Mouse (Mus musculus) layer of hippocampus, postnatal 25 days (tissue): ENCODE results near the gene C2cd4a. TPM values are rescaled to one million over a fixed set of nuclear protein-coding genes. Genes with fewer than 3 reads are reported as not detected.

Experiments used
- DNase-seq, 2 experiments: peaks; one replicate each; pipeline ENCODE4 v3.0.0; 2022; ENCODE audit warnings: mixed read lengths in 2 of 2, low spot score in 1 of 2; ENCODE audit errors: extremely low spot score in 1 of 2
- total RNA-seq, 2 experiments: library from RNA; stranded (reverse); gene quantifications; 2 replicates each; pipeline ENCODE4 v1.2.3; 2021

C2cd4a gene
- total RNA-seq: 1 to 10 TPM; 2.1 to 2.2 TPM

DNA sequence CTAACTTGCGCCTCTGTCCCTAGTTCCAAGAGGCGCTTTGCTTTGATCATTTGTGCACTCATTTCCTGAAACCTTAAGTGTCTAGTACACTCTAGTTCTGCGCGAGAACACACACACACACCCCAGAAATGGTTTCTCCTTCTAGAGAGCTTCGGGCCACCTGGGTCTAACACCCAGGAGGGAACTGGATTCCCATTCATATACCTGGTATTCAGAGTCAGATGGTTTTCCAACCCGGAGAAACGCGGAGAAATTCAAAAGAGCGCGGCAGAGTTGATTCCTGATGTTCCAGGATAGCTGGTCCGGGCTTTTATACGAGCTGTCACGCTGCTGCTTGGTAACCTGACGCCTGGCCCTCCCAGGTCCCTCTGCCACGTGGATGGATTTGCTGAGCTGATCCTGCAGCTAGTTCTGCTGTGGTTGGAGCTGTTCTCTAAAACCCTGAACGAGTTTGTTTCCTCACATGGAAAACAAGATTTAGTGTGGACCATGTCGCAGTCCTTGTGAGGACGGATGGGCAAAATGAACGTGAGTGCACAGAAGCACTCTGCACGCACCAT lies at the start of gene C2cd4a:
Gene C2cd4a, minus strand, starts transcription at position 285 of the 560 bp plus-strand sequence.
- DNase-seq: no peak

DNA sequence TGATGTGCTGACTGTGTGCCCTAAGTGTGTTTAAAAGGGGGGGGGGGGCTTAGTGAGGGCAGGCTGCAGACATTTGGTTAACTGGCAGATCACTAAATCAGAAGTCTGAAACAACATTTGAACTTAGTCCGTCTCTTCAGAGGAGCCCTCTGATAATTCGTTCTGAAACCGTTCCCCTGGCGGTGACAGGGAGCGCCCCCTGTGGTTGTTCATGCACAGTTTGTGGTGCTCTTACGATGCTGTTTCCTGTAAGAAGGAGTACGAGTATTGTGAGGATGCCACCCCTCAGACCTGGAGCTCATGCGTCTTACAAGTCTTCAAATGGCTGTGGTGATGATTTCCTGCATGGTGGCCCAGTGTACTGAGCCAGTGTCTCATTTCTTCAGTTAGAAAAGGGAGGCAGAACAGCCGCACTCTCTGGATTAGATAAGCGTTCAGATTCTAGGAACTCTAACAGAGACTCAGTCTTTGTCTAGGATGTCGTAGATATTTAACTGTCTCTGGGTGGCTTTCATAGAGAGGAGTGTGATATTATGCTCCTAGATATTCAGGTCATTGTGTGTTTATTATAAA lies 46.2 kb upstream of the C2cd4a start:
- no peak for DNase-seq

DNA sequence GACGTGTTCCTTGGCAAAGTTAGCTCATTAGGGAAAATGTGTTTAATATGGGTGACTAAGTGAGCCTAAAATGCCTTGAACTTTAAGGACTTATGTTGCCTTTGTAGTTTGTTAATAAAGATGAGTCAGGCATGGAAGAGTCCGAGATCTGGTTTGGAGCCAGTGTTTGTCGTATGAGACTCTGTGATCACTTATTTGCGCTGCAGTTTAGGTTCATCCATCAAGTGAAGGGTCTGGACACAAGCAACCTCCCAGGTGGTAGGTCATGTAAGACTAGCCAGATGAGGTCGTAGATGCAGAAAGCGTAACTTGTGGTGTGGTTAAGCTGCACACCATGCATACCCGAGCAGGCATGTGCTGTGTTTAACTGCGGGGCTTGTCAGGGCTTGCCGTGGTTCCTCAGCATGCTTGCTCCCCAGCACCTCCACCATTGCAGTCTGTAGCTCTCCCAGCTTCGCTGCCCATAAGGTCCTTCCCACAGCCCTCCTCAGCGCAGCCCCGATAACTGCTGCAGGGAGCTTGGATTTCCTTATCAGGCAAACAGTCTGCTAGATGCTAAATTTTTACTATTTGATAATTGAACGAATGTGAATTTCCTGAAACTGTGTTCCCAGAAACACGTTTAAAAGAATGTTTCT lies 45.1 kb upstream of the C2cd4a start:
- no peak for DNase-seq

- DNase-seq: peak in 1 of 2 experiments; percentile 20
Observed at GRCm38 (mm10) chr9:67875337-67875736, 43.2 kb upstream of the C2cd4a start.

GRCm38 (mm10) chr9:67874522-67875222 lies 42.5 kb upstream of the C2cd4a start:
- DNase-seq: no peak

DNA sequence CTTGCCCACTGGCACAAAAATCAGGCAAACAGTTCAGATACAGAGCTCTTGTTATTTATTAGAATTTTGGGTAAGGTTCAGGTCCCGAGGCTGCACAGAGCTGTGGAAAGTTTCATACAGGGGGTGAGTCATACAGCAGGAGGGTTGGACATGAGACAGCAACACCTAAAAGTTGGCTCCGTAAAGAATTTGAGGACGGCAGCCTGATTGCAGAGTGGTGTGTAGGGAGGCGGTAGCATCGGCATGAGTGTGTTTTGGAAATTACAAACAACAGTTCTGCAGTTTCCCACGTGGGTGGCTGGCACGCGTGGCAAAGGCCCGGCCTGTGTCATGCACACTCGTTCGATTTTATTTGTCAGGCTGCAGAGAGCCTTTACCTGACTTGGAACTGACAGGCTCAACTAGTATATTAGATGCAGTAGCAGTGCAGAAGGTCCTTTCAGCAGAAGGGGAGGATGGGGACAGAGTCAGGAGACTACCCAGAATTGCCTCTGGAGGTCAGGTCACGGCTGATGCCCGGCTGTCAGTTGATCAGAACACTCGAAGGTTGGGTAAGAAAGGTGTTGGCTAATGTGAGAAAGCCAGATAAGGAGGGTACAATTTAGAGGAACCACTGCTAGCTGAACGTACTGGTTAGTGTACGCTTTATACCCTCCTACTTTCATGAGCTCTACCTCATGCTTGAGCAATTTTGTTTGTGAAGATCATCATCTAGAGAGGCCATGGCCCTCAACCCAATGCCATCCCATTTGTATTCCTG lies 37.7 kb upstream of the C2cd4a start:
- no peak for DNase-seq

DNA sequence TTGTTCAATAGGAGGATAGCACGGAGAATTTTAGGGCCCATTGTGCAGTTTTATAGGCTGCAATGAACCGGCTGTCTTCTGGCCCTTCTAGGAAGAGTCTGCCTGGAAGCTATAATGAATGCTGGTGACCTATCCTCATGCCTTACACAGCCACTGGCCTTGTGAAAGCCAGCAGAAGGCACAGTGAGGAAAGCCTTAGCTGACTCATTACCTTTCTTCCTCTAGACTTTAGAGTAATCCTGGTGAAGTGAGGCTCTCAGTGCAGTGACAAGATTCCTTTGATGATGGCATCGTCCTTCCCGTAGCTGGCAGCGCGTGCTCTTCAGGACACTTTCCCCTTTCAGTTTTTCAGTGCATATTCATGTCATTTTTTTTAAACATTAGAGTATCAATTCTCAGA lies 35.3 kb upstream of the C2cd4a start:
- no peak for DNase-seq

DNA sequence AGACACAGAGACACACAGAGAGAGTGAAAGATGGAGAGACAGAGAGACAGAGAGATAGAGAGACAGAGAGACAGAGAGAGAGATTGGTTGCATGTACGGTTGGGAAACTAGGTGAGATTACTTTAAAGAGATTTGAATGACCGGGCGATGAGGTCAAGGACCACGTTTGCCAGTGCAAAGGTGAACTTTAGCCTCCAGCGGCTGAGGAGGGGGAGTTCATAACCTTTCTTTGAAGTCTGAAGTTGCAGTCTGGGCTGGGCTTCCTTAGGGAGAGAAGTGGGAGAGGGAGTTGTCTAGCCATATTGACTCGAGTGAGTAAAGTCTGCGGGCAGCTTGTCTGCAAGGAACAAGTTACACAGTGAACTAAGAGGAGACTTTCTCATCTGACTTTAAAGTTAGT lies 33.3 kb upstream of the C2cd4a start:
- no peak for DNase-seq

DNA sequence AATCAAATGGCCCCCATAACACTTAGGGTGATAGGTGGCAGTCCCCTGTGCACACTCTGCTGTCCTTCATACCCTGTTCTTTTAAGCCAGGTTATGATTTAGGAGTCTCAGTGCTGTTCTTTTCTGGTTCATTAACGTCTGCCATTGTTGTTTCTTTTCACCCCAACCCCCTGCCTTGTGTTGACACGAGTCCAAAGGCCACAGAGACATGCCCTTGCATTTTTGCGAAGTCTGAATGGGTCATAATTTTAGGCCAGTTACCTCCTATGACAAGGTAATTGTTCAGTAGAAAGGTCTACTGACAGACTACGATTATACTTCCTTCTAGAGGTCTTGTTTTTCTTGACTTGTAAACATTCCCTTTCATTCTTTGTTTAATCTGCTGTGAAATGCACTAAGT lies 31.9 kb upstream of the C2cd4a start:
- DNase-seq: no peak

DNA sequence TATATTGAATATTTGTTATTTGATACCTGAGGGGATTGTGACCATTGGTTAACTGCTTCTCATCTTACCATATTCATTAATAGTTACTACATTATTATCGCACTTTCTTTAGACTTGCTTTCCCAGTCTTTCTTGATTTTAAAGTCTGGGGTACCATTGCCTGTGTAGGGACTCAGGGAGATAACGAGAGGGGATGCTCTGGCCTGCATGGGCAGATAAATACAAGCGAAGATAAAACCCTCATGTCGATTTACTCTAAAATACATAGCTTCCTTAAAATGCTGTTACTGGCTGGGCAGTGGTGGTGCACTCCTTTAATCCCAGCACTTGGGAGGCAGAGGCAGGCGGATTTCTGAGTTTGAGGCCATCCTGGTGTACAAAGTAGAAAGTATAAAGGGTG lies 31.2 kb upstream of the C2cd4a start:
- no peak for DNase-seq

DNA sequence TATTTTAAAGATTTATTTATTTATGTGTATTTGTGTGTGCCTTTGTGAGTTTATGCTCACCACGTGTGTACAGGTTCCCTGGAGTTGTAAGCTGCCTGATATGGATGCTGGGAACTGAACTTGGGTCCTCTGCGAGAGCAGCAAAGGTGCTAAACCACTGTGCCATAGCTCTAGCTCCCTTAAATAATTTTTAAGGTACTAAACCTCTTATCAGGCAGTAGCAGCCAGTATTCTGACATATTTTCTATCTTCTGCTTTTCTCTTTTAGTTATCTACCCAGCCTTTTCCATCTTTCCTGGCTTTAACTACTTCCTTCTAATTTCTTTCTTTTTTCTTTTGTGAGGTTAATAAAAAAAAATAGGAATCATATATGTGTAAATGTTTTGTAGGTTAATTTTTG lies 28.1 kb upstream of the C2cd4a start:
- no peak for DNase-seq

DNA sequence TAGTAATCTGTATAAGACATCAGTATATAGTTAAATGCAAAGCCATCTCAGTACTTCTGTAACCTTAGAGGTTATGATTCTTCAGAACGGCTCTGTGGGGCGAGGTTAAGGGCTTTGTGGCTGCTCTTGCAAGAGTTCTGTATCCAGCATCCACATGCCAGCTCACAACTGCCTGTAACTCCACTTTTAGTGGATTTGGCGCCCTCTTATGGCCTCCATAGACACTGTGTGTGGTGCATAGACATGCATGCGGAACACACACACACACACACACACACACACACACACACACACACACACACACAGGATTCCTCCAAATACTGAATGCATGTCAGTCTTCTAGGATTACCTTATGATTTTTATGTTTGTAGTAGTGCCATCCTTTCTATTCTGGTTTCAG lies 19.0 kb upstream of the C2cd4a start:
- no peak for DNase-seq

GRCm38 (mm10) chr9:67849846-67850245 lies 17.7 kb upstream of the C2cd4a start:
- DNase-seq: no peak

DNA sequence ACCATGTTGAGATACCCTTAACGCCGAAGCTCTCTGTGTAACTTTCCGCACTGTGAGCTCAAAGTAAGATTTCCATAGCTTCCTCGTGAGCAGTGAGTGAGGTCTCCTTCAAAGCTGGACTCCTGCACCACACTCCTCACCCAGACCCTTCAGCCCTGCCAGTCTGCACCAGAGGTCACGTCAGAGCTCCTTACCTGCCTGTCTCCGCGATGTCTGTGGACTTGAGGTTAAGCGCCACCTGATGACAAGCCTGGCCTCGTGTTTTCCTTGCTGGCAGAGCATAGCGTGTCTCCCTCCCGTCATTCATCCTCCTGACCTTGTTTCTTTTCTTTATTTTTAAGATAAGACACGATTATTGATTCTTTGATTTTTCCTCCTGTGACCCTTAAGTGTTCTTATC lies 17.3 kb upstream of the C2cd4a start:
- no peak for DNase-seq

DNA sequence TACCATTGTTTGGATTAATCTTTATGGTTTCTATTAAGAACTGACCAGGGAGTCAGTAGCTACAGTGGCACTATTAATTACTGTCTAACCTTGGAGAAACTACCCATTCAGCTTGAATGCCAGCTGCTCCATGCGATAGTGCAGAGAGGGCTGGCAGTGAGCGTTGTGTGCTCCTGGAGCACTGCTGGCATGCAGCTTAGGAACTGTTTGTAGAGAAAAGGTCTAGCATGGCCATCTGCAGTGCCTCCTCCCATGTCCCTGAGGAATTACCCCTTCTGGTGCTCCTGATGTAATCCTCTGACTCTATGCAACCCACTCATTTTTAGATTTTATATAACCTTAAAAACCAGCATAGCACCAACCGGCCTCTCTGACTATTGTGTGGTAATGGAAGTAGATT lies 15.5 kb upstream of the C2cd4a start:
- no peak for DNase-seq

DNA sequence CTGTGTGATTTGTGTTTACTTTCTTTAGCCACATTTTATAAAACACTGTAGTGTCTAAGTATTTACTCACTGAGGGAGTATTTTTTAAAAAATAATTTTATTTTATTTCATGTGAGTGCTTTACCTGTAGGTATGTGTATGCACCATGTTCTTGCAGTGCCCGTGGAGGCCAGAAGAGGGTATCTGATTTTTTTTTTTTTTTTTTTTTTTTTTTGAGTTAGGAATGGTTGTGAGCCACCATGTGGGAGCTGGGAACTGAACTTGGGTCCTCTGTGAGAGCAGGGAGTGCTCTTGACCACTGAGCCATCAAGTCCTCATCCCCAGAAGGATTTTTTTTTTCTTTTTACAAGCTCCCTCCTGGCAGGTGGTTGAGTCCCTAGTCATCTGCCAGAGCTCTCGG lies 14.0 kb upstream of the C2cd4a start:
- DNase-seq: no peak

- no peak for DNase-seq
Observed at GRCm38 (mm10) chr9:67845648-67846047, 13.5 kb upstream of the C2cd4a start.

DNA sequence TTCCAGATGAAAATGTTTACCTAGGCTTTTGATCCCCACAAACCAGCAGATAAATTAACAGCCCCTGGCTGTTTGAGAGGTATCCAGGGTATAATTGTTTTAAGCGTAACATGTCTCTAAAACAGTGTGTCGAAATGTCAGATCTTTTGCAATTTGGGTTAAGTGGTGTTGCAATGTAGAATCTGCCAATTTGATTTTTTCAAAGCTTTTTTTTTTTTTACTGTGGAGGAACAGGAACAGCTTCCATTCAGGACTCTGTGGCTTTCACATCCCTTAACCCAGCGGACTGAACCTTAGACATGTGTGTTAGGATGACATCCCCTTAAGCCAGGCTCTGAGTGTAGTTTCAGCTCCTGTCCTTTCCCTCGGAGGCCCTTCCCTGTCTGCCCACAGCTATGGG lies 12.9 kb upstream of the C2cd4a start:
- DNase-seq: no peak

- DNase-seq: no peak
Observed at GRCm38 (mm10) chr9:67842797-67843196, 10.7 kb upstream of the C2cd4a start.

DNA sequence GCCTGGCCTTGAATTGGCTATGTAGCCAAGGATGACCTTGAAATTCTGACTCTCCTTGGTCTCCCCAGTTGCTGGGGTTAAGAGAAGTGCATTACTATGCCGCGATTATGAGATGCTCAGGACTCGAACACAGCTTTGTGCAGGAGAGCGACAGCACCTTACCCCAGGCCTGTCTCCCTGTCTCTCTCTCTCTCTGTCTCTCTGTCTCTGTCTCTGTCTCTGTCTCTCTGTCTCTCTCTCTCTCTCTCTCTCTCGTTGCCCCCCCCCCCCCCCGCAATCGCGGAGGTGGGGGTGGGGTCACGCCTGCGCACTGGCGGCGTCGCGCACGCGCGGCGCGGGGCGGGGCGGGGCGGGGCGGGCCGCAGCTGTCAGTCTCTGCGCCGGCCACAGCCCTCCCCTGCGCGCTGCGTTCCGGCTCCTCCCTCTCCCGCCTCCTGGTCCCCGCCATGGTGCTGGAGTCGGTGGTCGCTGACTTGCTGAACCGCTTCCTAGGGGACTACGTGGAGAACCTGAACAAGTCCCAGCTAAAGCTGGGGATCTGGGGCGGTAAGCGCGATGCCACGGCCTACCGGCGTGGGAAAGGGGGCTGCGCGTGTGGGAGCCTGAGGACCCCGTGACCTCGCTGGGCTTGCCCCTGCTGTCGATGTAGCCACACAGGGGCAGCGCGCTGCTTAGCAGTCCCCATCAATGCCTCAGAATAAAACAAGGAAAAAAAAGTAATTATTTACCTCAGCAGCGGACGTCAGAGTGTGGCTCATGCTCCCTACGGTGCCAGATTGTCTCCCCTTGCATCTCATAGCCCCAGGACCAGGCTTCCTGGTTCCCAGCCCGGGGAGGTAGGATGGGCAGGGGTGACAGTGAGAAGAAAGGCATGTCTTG lies 8.1 kb upstream of the C2cd4a start, which contains the start of gene Vps13c:
Gene Vps13c, plus strand, starts transcription at position 416 of the 879 bp plus-strand sequence.
- DNase-seq: peak; percentile 67 to 71
